Comparison of ENCODE assay signal across 9 mouse cellular contexts in the genomic region with DNA sequence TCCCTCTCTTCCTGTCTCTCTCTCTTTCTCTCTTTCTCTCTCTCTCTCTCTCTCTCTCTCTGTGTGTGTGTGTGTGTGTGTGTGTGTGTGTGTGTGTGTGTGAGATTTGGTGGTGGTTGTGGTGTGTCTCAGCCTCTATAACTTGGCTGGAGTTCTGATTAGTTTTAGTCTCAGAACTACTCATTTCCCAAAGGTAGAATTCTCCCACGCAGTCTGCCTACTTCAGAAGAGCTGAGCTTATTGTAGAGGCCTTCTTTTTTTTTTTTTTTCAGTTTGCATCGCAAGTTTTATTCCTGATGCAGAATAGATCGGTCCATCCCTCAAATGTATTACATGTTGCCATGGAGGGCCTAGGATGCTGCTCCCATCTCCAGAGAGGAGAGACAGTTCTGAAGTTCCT.
"Had no signal": no experiment of that assay in that cellular context is flagged by ENCODE, and none has a peak within 500 bp of the region (broad histone marks: within the 10 kb centered on the region; RNA-seq: fewer than 3 reads in every experiment).

No protein-coding gene starts in this region.

- H3K4me3 ChIP-seq: kidney, embryonic 15.5 days; limb, embryonic 13.5 days; neural tube, embryonic 12.5 days; stomach, embryonic 15.5 days had no signal

- H3K9me3 ChIP-seq: kidney, embryonic 15.5 days; limb, embryonic 13.5 days; neural tube, embryonic 12.5 days; stomach, embryonic 15.5 days had no signal

- H3K27me3 ChIP-seq: kidney, embryonic 15.5 days; limb, embryonic 13.5 days; neural tube, embryonic 12.5 days; stomach, embryonic 15.5 days had no signal

- H3K4me2 ChIP-seq: limb, embryonic 13.5 days; neural tube, embryonic 12.5 days; stomach, embryonic 15.5 days had no signal

- H3K36me3 ChIP-seq: kidney, embryonic 15.5 days; limb, embryonic 13.5 days; neural tube, embryonic 12.5 days; stomach, embryonic 15.5 days had no signal

- DNase-seq: layer of hippocampus, adult 9-11 months; layer of hippocampus, postnatal 36 days; left cerebral cortex, postnatal 4 days; thymus, postnatal 36 days had no signal

- H3K9ac ChIP-seq: kidney, embryonic 15.5 days; limb, embryonic 13.5 days; liver, embryonic 14.5 days; neural tube, embryonic 12.5 days; stomach, embryonic 15.5 days had no signal

- H3K4me1 ChIP-seq: limb, embryonic 13.5 days; neural tube, embryonic 12.5 days had no signal

- H3K27ac ChIP-seq: limb, embryonic 13.5 days; liver, embryonic 14.5 days; neural tube, embryonic 12.5 days; stomach, embryonic 15.5 days had no signal
